Mouse (Mus musculus) liver (tissue): ENCODE measurements around the gene Mertk.
"Not testable (repeated sequence)": the region's sequence is repeated elsewhere in the genome, so short reads cannot be mapped to it uniquely, and the experiment has no call there.

ENCODE experiments used
- DNase-seq: peaks from one replicate; pipeline ENCODE4 v3.0.0-alpha.2; 2020; ENCODE audit warnings: mixed read lengths

Mertk gene

DNA sequence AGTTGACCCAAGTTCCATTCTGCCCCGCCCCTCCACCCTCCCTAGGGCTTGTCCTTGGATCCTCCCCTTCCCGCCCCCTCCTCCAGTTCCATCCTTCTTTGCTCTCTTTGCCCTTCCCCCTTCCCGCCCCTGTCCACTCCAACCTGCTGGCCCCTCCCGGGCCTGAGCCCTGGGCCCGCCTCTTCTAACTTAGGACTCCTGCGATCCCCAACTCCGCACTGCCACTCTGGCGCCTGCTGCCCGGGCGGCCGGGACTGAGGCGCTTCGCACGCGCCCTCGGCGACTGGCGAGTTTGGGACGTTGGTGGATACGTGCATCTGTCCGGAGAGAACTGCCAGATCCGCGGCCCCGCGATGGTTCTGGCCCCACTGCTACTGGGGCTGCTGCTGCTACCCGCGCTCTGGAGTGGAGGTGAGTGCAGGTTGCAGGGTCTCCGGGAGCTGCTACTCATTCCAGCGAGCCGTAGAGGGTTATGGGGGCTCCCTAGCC is at the start of gene Mertk:
Gene Mertk, plus strand, starts transcription at position 264 of the 489 bp plus-strand sequence.
- peak; percentile 84 for DNase-seq

DNA sequence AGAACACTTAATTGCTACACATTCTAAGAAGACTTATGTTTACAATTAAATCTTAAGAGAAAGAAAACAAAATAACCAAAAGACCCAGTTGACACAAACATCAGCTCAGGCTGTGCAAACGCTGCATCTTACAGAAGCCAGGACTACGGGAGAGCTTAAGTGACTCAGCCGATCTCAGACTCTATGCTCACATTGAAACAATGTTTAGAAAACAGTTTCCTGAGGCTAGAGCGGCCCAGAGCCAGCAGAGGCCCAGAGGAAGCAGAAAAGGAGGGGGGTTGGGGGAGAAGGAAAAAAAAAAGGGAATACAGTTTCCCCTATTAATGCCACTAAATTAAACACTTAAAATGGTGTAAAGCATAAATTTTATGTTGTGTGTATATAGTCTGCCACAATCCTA is 18.1 kb upstream of the Mertk start:
- DNase-seq = no peak

DNA sequence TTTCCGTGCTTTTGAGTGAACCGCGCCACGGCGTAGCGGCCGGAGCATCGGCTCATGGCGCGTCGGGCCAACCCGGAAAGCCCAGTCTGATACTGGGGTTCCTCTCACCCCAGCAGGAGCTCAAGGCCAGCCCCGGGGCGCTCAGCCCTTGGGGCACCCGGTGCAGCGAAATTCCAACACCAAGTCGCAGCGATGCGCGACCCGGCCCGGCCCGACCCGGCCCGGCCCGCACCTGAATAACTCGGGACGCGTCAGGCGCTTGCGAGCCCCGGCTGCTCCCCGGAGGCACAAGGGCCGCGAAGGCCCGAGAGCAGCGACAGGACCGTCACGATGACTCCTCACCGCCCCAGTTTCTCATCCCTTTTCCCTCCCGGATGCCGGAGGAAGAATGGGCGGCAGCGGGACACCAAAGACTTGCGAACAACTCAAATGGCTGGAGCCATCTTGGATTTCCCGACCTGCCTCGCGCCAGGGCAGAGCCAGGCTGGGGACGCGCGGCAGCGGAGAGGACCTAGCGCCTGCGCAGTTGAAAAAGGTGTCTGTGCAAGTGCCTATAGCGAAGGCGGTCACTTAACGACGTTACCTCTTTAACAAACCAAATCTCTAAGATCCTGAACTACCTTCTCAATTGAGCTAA is 11.7 kb upstream of the Mertk start, which contains the start of gene Anapc1:
Gene Anapc1, minus strand, starts transcription at position 471 of the 637 bp plus-strand sequence.
- DNase-seq = peak; percentile 91

DNA sequence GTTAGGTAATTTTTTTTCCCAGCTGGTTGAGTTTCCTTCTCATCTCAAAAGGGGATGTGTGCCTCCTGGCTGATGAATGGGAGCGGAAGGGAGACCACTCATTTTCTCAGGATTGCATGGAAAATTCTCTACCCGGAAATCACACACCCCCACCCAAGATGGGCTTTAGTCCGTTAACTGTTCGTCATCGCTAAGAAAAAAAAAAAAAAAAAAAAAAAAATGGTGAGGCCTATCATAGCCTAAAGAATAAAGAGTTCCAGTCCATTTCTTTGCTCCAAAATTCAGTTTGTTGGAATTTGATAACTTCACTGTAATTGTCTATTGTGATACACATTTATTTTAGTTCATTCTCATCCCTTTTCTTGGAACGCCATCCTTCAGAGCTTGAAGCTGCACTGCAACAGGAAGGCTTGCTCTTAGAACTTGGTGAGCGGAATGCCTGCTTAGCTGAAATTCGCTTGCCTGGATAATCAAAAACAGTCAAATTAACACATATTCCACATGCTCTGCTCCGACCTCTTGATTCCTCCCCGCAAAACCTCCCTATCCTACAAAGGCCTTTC is 11.1 kb upstream of the Mertk start:
- DNase-seq = peak; percentile 11

DNA sequence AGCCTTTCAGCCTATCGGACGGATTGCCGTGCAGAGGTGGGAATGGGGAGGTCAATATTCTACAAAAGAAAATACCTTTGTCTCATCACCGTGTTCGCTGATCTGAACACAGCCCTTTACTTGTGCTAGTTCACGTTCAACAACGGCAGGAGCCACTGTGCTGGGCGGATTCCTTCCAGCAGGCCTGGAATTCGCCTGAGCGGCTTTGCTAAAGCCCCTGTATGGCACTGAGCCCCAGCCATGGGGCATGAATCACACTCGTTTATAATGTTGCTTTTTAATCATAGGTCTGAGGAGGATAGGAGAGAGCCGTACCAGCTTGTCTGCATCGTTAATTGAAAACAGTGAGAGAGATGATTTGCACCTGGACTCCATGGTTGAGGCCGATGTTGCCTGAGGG is 6.4 kb upstream of the Mertk start:
- no peak for DNase-seq

DNA sequence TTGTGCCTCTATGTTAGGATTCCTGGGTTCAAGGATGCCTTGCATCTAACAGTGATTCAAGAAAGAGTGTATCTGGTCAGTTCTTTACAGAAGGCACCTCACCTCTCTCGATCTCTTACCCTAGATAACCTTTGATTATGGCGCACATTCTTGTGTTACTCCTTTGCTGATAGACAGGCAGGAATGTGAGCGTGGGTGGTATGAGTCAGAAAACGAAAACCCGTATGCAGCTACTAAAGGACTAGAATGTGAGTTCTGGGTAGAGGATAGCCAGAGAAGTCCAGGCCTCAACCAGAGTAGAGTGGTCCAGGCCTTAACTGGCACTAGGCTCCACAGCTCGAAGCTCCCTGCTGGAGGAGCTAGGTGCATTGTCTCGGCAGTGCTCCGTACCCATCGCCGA is 6.0 kb upstream of the Mertk start:
- no peak for DNase-seq

DNA sequence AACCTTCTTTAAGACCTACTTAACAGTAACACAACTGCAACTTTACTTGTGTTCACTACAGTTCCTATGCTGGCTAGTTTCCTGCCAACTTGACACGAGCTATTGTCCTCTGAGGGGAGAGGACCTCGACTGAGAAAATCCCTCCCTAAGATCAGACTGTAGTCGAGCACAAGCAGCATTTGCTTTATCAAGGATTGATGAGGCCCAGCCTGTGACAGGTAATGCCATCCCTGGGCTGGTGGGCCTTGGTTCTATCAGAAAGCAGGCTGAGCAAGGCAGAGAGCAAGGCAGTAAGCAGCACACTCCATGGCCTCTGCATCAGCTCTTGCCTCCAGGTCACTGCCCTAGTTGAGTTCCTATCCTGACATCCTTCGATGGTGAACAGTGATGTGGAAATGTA is 5.5 kb upstream of the Mertk start:
- DNase-seq = no peak

DNA sequence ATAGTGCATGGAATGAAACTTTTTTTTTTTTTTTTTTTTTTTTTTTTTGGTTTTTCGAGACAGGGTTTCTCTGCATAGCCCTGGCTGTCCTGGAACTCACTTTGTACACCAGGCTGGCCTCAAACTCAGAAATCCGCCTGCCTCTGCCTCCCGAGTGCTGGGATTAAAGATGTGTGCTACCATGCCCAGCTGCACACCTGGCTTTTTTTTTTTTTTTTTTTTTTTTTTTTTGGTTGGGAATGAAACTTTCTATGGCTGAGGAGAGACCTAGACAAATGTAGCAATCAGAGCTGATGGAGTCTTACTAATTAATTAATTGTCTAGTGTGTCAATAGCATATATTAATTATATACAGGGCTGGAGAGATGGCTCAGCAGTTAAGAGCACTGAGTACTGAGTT is 4.9 kb upstream of the Mertk start:
- not testable (repeated sequence) for DNase-seq

DNA sequence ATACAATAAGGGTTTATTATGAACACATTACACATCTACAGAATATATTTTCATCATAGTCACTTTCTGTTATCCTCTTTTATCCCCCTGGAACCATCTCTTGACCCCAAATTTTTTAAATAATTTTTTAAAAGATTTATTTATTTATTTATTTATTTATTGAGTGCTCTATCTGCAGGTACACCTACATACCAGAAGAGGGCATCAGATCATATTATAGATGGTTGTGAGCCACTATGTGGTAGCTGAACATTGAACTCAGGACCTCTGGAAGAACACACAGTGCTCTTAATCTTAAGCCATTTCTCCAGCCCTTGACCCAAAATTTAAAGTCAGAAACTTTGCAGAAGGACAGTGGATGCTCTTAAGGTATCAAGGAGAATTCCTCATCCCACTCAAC is 4.2 kb upstream of the Mertk start:
- no peak for DNase-seq

DNA sequence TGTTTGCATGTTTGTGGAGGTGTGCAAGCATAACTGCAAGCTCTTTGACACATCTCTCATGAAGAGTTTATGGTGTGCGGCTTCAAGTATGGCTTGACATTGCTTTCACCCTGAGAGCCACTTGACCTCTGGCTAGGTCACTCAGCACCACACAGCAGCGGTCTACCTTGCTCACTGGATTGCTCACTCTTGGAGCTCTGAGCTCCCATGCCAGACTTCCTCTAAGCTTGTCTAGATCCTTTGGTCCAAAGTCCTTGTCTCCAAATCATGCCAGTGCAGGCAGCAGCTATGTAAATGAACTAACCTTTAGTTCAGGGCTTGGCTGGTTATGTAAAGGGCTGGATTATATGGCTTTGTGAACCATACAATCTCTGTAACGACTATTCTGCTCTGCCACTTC is 2.3 kb upstream of the Mertk start:
- no peak for DNase-seq

DNA sequence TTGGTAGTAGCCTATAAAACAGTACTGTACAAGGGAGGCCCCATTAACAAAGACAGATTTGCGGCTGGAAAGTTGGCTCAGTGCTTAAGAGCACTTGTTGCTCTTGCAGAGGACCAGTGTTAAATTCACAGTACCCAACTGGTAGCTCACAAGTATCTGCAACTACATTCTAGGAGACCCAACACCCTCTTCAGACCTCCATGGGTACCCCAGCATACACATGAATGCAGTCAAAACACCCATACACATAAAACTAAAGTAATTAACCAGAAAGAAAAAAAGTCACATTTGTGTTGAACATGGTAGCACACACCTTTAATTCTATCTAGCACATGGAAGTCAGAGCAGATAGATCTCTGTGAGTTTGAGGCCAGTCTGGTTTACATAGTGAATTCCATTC is 1.7 kb upstream of the Mertk start:
- DNase-seq = no peak

DNA sequence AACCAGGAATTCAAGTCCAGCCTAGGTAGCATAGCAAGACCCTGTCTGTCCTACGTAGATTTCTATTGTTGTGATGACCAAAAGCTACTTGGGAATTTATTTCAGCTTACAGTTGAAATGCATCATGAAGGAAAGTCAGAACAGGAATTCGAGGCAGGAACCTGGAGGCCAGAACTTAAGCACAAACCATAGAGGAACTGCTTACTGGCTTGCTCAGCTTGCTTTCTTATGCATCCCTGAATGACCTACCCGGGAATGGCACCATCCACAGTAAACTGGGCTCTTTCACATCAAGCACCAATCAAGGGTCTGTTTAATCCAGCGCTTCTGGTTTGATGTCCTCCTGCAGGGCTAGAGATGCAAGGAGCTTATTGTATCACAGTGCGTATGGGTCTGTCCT is 1.2 kb upstream of the Mertk start:
- no peak for DNase-seq

DNA sequence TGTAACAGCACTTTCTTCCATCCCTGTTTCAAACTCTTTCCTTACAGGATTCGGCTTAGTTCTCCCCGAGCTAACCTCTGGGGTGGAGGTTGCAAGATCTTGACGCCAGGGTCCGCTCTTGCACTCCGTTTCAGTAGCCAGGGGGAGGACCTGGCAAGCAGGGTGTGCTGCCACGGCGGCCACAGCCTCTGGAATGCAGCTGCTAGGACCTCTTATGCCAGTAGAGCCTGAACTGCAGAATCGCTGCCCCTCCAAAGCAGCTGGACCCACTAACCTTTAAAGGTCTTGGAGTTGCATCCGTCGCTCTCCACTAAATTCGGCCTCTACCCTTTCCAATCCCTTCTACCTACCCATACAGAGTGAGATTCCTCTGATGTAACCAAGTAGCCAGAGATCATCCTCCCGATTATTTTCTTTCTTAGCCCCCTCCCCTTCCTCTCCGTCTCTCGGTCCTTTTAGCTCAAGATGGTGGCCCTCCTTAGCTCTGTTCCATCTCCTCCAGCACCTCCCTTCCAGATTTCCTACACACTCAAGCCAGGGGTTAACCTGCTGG is 540 bp upstream of the Mertk start:
- peak; percentile 76 for DNase-seq

DNA sequence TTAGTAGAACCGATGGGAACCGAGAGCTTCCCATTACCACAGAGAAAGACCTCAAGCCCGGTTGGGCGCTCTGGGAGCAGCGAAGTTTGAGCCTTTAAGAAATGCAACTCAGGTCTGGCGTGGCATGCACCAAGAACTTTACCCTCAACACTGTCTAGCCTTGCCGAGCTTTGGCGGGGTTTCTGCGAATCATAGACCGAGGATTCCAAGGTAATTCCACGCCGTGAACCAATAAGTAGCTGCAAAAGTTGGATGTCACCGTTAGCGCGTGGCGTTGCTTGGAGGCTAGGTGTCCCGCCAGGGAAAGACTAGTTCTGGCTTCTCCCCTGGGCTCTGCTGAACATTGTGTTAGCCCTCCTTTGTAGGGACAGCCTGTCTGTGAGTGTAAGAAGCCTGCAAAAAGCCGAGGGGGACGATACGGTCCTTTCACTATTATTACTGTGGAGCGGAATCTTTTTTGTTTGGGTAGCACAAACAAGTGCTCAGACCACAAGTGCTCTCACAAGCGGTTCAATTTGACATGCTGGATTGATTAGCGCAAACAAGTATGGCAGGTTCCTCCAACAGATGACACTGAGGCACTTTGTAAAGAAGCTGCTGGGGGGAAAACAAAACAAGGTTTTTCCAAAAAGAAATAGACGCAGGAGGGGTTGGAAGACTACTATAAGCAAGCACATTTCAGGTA is 587 bp downstream of the Mertk start:
- peak; percentile 14 for DNase-seq

DNA sequence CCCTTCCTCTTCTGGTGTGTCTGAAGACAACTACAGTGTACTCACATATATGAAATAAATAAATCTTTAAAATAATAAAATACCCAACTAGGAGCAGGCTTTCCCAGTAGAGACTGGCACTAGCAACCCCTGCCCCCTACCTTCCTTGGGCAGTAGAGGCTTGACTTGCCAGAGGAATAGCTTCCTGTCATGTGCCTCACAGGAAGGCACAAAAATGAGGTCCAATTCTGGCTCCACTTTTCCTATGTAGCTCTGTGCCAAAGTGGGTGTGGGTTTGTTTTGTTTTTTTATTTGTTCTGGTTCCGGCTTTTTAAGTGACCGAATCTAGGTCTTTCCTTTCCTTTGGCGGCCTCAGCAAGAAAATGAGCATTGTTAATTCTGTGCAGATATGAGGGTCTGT is 5.7 kb downstream of the Mertk start:
- DNase-seq = no peak

DNA sequence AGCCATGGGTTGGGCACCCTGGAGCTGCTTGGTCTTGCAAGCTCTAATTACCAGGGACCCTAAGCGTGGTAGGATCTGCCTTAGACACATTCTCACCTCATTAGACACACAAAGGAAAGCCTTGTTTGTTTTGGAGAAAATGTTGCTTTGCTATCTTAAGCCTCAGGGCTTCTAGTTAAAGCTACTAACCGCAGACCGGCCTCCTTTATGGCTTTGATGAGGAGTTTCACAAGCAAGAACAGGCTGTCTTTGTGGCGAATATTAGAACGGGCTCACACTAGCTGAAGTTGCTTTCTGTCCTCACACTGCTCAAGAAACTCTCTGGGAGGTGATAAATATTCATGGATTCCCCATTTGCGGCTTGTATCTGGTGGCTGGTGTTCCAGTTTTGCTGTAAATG is 10.5 kb downstream of the Mertk start:
- no peak for DNase-seq

DNA sequence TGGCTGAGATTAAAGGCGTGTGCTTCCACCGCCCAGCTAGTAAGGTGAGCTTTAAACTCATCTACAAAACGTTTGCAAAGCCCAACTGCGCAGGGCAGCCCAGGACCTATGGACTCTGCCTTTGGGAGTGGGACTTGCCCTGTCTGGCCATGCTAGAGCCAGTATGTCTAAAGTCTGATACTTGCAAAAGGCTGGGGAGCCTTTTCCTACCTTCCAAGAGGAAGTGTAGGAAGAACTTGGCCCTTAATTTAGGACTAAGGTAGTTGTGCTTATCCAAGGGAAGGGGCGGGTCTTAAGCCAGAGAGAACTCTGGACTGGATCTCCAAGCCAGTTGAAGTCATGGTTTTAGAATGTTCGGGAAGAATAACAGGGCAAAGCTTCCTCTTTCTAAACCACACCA is 11.9 kb downstream of the Mertk start:
- DNase-seq = peak; percentile 31

DNA sequence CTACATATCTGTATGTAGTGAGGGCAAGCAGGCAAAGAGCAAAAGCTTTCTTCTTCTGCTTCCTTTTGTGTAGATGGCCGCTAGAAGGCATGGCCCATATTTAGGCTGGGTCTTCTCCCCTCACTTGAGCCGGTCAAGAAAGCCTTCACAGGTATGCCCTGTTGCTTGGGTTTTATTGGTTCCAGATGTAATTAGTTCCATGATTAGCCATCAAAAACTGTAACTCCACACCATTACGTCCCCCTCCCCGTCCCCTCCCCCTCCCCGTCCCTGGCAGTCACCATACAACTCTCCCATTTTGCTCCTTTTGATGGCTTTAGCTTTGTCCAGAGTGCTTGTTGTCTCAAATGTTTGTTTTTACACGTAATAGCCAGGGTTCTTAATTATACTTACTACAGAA is 14.2 kb downstream of the Mertk start:
- DNase-seq = no peak

DNA sequence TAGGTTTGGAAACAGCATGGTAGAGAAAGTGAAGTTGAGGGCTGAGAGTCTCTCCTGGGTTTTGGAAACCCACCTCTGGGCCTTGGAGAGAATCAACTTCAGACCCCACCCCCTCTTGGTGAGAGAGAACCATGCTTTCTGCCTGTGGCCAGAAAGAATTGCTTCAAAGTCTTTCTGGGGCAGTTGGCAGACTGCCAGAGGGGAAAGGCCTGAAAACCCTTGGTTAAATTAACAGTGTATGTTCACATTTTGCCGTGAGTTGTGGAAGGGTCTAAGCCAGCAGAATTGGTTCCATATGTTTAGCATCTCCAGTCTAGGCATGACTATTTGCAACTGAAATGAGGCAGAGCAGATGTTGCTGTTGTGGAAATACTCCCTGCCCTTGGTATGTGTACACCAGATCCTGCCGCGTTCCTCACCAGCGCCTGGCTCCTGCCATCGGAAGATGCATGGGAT is 14.8 kb downstream of the Mertk start:
- peak; percentile 61 for DNase-seq

DNA sequence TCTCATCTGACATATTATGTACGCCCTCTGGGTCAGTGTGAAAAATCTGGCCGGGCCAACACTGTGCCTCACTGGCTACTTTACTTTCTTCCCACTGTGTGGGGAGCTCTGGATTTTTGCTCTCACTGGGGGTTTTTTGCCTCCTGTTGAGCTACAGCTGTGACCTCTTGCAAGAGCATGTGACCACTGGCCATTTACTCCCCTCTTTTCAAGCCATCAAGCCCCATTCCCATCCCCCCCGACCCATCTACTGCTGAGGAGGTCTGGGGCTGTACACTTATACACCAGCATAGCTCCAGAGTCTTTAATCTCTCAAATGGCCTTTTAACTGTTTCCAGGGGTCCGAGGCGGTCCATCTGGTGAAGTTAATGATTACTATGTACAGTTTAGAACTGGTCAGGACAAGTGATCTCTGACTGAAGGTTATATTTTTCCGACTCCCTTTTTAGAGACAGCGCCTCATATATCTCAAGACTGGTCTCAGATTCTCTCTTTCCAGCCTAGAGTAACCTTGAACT is 16.0 kb downstream of the Mertk start:
- peak; percentile 31 for DNase-seq

DNA sequence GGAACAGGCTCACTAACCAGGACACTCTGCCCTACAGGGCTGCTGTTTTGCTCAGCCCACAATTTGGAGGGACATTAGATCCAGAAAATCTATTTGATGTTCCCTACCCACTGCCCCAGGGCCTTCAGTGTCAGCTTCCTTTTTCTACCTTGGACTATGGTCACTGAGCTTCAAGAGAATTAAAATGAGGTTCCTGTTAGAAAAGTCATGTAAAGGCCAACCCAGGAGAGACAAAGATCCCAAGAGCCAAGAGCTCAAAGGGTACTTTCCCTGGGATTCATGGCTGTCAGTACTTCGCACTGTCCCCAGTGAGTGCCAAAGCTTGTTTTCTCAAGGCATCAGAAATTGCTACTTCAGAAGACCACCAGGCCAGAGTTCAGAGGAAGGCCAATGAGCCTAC is 17.2 kb downstream of the Mertk start:
- no peak for DNase-seq

DNA sequence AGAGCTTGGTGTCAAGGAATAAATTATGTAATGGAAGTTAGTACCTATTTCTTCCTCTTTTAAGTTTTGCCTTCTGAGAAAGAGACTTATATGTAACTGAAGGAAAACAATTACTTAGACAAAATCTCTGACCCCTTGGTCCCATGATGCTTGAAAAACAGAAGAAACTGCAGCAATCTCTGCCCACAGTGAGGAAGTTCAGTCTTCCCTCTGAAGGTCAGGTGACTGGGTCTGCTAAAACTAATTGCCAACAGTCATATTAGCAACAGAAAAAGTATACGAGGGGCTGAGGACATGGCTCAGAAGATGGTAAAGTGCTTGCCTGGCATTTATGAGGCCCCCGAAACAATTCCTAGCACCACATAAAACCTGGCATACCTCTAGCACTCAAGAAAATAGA is 20.6 kb downstream of the Mertk start:
- no peak for DNase-seq

DNA sequence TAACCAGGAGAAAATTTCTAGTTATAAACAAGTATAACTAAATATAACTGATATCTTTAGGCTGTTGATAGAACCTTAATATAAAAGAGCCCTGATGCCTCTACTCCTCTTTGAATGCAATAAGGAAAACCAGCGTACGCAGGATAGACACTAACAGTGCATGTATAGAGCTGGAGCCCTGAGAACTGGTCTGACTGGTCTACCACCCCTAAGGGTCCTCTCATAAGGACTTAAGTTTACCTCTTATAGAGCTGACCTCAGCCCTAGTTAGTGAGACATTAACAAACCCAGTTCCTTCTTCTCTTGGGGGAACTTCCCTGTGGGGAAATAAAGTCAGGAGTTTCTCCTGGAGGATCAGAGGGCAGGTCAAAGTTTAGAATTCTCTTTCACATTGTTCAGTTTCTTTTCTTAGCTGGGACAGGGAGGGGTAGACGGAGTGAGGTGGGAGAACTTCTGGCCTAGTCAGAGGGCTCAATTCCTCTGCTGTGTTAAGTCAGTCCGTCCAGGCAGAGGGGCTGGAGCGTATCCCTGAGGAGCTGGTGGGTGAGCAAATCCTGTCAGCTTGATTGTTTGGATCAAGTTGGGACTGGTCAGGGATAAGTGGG is 23.5 kb downstream of the Mertk start:
- no peak for DNase-seq
